Mouse (Mus musculus) myocyte (in vitro differentiated cells): Measurements from ENCODE around the gene Iffo1. TPM values are rescaled to one million over a fixed set of nuclear protein-coding genes. Genes with fewer than 3 reads are reported as not detected.
A peak's percentile ranks its signal among the peaks of the same experiment; 100 is the strongest.

Source experiments
- H3K27me3 ChIP-seq: one replicate; pipeline ENCODE4 v1.6.1; 2011; ENCODE audit not compliant: control insufficient read depth, insufficient read depth, insufficient read length
- H3K36me3 ChIP-seq: one replicate; pipeline ENCODE4 v1.6.1; 2011; ENCODE audit not compliant: control insufficient read depth, insufficient read depth
- H3K4me2 ChIP-seq: one replicate; pipeline ENCODE4 v1.6.1; 2011; ENCODE audit warnings: low read depth, control low read depth
- H3K4me3 ChIP-seq: one replicate; pipeline ENCODE4 v1.5.1; 2011; ENCODE audit warnings: mild to moderate bottlenecking, control low read depth, moderate library complexity
- H3K79me2 ChIP-seq: one replicate; pipeline ENCODE4 v1.6.1; 2011; ENCODE audit not compliant: control insufficient read depth, insufficient read depth
- H3ac ChIP-seq: one replicate; pipeline ENCODE4 v1.6.1; 2011; ENCODE audit not compliant: control insufficient read depth, insufficient read length
- CEBPB ChIP-seq: IDR thresholded peaks from 2 replicates; pipeline ENCODE4 v1.6.1; 2011; ENCODE audit warnings: mild to moderate bottlenecking, moderate library complexity; ENCODE audit not compliant: poor library complexity, insufficient read depth, severe bottlenecking
- E2F4 ChIP-seq: IDR thresholded peaks from one replicate; pipeline ENCODE4 v1.6.1; 2011; ENCODE audit warnings: mild to moderate bottlenecking, control low read depth, moderate library complexity; ENCODE audit not compliant: insufficient read depth
- MAX ChIP-seq: IDR thresholded peaks from one replicate; pipeline ENCODE4 v1.6.1; 2011; ENCODE audit warnings: low read depth, mild to moderate bottlenecking, control low read depth
- MYOD1 ChIP-seq, 3 experiments: IDR thresholded peaks; one replicate each; pipeline ENCODE4 v1.6.1; 2011; ENCODE audit warnings: control low read depth in 2 of 3, low read depth in 2 of 3, mild to moderate bottlenecking in 2 of 3, moderate library complexity in 1 of 3; ENCODE audit not compliant: insufficient read length in 2 of 3, control insufficient read depth in 1 of 3
- MYOG ChIP-seq, 3 experiments: IDR thresholded peaks; one replicate each; pipeline ENCODE4 v1.6.1; 2011; ENCODE audit warnings: control low read depth in 2 of 3, low read depth in 2 of 3, mild to moderate bottlenecking in 2 of 3; ENCODE audit not compliant: insufficient read length in 2 of 3, control insufficient read depth in 1 of 3, insufficient read depth in 1 of 3
- POLR2A ChIP-seq: IDR thresholded peaks from one replicate; pipeline ENCODE4 v1.6.1; 2011; ENCODE audit warnings: low read depth, mild to moderate bottlenecking, control low read depth, moderate library complexity; ENCODE audit not compliant: insufficient read length
- POLR2AphosphoS2 ChIP-seq: IDR thresholded peaks from one replicate; pipeline ENCODE4 v1.6.1; 2011; ENCODE audit warnings: low read depth, control low read depth; ENCODE audit not compliant: insufficient read length
- REST ChIP-seq: IDR thresholded peaks from one replicate; pipeline ENCODE4 v1.6.1; 2011; ENCODE audit warnings: mild to moderate bottlenecking, control low read depth, moderate library complexity; ENCODE audit not compliant: insufficient read depth, insufficient read length
- SRF ChIP-seq: IDR thresholded peaks from one replicate; pipeline ENCODE4 v1.6.1; 2011; ENCODE audit warnings: low read depth; ENCODE audit not compliant: control insufficient read depth, insufficient read length
- TCF12 ChIP-seq: IDR thresholded peaks from one replicate; pipeline ENCODE4 v1.6.1; 2011; ENCODE audit warnings: mild to moderate bottlenecking, control low read depth; ENCODE audit not compliant: poor library complexity, insufficient read depth, severe bottlenecking
- TCF3 ChIP-seq: IDR thresholded peaks from one replicate; pipeline ENCODE4 v1.6.1; 2011; ENCODE audit warnings: low read depth, control low read depth; ENCODE audit not compliant: insufficient read length
- USF1 ChIP-seq: IDR thresholded peaks from one replicate; pipeline ENCODE4 v1.6.1; 2011; ENCODE audit warnings: low read depth, mild to moderate bottlenecking, control low read depth, moderate library complexity
- polyA plus RNA-seq: library from polyadenylated mRNA; unstranded; fragments of >200 nt; fragmentation: generic; extraction: Trizol; gene quantifications from one replicate; pipeline ENCODE4 v1.2.1, GENCODE M21; 2012; ENCODE audit warnings: missing spikeins

Gene Iffo1
- polyA plus RNA-seq, 1 experiment, result 244 TPM

DNA sequence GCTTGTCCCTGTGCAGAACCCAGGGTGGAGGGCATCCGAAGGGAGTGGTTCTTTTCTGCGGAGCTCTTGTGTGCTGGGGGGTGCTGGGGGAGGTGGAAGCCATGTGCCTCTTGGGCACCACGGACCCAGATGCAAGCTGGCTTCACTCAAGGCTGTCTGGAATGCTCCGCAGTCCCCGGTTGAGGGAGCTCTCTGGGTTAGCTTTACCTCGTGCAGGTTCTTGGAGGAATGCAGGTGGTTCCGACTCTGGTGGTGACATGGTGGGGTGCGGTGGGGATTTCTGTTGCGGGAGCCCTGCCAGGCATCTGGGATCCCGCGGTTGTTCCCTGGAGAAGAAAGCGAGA lies 47.7 kb upstream of the Iffo1 start:
- Histone ChIP-seq H3K79me2 (peaks cover 55% of the 10 kb centered on the region), H3K4me3 (peak overlapping the region; percentile 100), H3K4me2 (peak overlapping the region; percentile 91), H3ac (peak overlapping the region; percentile 90), H3K36me3 (peaks cover 22% of the 10 kb centered on the region), H3K27me3 (no peaks in the 10 kb centered on the region)
- TF ChIP-seq CEBPB, result no peak
- no peak for TF ChIP-seq USF1
- TF ChIP-seq MAX, result no peak

DNA sequence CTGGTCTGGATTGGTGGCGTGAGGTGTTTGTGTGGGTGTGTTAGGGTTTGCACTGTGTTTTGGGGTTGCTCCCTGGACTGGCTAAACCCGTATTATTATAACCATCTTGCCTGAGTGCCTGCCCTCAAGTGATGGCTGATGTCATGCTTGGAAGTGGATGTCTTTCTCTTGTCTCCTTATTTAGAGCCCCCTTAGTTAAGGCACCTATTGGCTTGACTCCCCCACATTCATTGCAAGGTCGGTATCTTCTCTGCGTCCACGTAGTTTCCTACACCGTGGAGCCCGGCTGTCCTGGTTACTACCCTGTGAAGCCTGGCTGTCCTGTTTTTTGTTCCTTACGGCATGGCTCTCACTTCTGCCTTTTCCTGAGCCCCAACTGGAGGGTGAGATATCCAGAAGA lies 47.1 kb upstream of the Iffo1 start:
- Histone ChIP-seq H3K27me3 (no peaks in the 10 kb centered on the region), H3K36me3 (peaks cover 26% of the 10 kb centered on the region)
- TF ChIP-seq POLR2AphosphoS2 (no peak), TCF3 (no peak), POLR2A (peak; percentile 9)

DNA sequence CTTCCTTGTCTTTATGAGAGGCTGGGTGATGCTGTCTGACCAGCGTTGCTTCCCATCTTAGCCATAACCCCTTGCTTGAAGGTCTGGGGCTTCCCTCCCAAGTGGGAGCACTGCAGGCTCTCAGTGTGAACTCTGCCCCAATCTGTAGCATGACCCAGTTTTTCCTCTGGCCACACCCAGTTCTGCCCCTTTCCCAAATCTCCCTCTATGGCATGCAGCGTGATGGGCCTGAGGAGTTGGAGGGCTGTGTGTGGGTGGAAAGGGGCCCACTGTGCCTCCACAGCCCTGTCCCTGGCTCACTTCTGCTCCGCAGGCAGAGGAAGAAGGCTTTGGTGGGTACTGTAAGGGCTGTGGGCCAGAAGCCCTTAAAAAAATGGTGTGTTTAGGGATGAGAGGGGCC lies 46.5 kb upstream of the Iffo1 start:
- peak; percentile 30 for TF ChIP-seq POLR2AphosphoS2
- no peak for TF ChIP-seq E2F4
- Histone ChIP-seq H3K79me2 (peaks cover 56% of the 10 kb centered on the region), H3K4me2 (peak overlapping the region; percentile 91), H3K36me3 (peaks cover 29% of the 10 kb centered on the region), H3K4me3 (peak overlapping the region; percentile 100), H3K27me3 (no peaks in the 10 kb centered on the region), H3ac (no peak overlapping the region)

More for the DNA sequence above, 47.1 kb upstream of the Iffo1 start:
- peak overlapping the region; percentile 100 for H3K4me3 ChIP-seq
- peak overlapping the region; percentile 91 for H3K4me2 ChIP-seq
- H3ac ChIP-seq, result peak overlapping the region; percentile 90
- H3K79me2 ChIP-seq, result peaks cover 56% of the 10 kb centered on the region

DNA sequence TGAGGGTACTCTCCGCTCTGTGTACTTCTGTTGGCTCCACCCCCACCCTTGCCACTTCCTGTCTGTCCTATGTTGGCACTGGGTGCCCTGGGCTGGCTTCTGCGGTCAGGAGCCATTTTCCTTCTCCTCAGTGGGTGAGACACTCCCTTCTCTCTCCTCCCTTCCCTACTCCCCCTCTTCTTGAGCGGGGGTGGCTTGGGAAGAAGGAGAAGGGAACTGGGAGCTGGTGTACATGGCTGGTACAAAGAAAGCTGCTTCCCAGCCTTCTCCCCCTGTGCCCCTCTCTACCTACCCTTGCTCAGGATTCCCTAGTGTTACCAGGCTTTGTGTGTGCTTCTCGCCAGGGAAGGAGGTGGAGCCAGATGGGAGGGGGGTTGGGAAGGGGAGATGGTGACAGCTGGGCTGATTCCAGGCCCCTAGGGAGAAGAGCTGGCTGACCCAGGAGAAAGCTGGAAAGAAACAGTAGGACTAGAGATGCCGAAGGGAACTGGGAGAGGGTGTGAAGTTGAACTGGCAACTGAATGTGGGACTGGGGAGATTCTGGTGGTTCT lies 45.5 kb upstream of the Iffo1 start:
- Histone ChIP-seq H3ac (no peak overlapping the region), H3K4me3 (peak overlapping the region; percentile 100), H3K36me3 (peaks cover 36% of the 10 kb centered on the region), H3K27me3 (no peaks in the 10 kb centered on the region), H3K4me2 (peak overlapping the region; percentile 91), H3K79me2 (peaks cover 56% of the 10 kb centered on the region)
- TF ChIP-seq MYOD1 (IDR thresholded peaks at IDR 0.05; ENCODE audit: control insufficient read depth in 1 of 3, insufficient read length in 2 of 3, low read depth in 2 of 3), result peak in 2 of 3 experiments; percentile 41 to 50
- no peak for TF ChIP-seq REST
- no peak for TF ChIP-seq USF1
- no peak for TF ChIP-seq MAX
- TF ChIP-seq CEBPB, result no peak
- peak; percentile 46 for TF ChIP-seq POLR2A
- TF ChIP-seq TCF12, result no peak
- TF ChIP-seq SRF, result no peak
- no peak for TF ChIP-seq POLR2AphosphoS2
- no peak for TF ChIP-seq TCF3
- peak in 1 of 3 experiments; percentile 63 for TF ChIP-seq MYOG (IDR thresholded peaks at IDR 0.05; ENCODE audit: control insufficient read depth in 1 of 3, insufficient read depth in 1 of 3, insufficient read length in 2 of 3, low read depth in 2 of 3)
- no peak for TF ChIP-seq E2F4

DNA sequence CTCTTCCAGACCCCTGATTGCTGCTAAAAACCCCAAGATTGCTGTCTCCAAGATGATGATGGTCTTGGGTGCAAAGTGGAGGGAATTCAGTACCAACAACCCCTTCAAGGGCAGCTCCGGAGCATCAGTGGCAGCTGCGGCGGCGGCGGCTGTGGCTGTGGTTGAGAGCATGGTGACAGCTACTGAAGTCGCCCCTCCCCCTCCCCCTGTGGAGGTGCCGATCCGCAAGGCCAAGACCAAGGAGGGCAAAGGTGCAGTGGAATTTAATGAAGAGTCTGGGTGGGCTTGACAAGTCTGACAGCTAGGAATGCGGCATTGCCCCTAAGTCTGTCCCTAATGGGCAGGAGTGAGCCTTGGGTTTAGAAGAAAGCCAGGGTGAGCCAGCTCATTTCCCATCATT lies 43.6 kb upstream of the Iffo1 start:
- Histone ChIP-seq H3K4me2 (no peak overlapping the region), H3K4me3 (no peak overlapping the region), H3K27me3 (no peaks in the 10 kb centered on the region), H3ac (no peak overlapping the region), H3K79me2 (peaks cover 56% of the 10 kb centered on the region), H3K36me3 (peaks cover 49% of the 10 kb centered on the region)
- TF ChIP-seq REST (no peak), SRF (no peak), E2F4 (no peak), USF1 (no peak), POLR2AphosphoS2 (no peak), MYOD1 (IDR thresholded peaks at IDR 0.05; ENCODE audit: control insufficient read depth in 1 of 3, insufficient read length in 2 of 3, low read depth in 2 of 3) (no peak), TCF3 (no peak)

DNA sequence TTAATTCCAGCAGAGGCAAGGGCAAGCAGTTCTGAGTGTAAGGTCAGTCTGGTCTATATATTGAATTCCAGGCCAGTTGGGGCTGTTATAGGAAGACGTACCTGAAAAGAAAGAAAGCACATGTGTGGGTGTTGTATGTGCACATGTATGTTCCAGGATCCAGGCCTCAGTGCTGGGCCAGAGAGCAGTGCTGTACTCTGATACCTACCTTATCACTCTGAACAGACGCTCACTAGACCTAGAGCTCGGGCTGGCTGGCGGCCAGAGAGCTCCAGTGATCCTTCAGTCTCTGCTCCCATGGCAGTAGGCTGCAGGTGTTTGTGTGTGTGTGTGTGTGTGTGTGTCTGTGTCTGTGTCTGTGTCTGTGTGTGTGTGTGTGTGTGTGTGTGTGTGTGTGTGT lies 40.8 kb upstream of the Iffo1 start:
- H3K36me3 ChIP-seq, result peaks cover 77% of the 10 kb centered on the region

More for the DNA sequence above, 40.8 kb upstream of the Iffo1 start:
- Histone ChIP-seq H3K79me2 (peaks cover 31% of the 10 kb centered on the region), H3K27me3 (no peaks in the 10 kb centered on the region), H3K4me3 (no peak overlapping the region), H3K4me2 (no peak overlapping the region), H3ac (no peak overlapping the region)
- TF ChIP-seq E2F4 (no peak), CEBPB (no peak), TCF3 (no peak), POLR2AphosphoS2 (no peak), TCF12 (no peak), SRF (no peak), MYOG (IDR thresholded peaks at IDR 0.05; ENCODE audit: control insufficient read depth in 1 of 3, insufficient read depth in 1 of 3, insufficient read length in 2 of 3, low read depth in 2 of 3) (no peak), USF1 (no peak), POLR2A (no peak), MAX (no peak), MYOD1 (IDR thresholded peaks at IDR 0.05; ENCODE audit: control insufficient read depth in 1 of 3, insufficient read length in 2 of 3, low read depth in 2 of 3) (no peak), REST (no peak)
